Mouse (Mus musculus) ovary, adult 10 weeks (tissue): ENCODE measurements around the gene Srf. TPM values are rescaled to one million over a fixed set of nuclear protein-coding genes. Genes with fewer than 3 reads are reported as not detected.

Experiments
- polyA plus RNA-seq: library from polyadenylated mRNA; stranded (reverse); fragments of 350-450 nt; fragmentation: Illumina TruSeq; extraction: RNeasy Lipid Tissue Mini Kit (QIAGEN cat#74804); gene quantifications from one replicate; pipeline ENCODE4 v1.2.3, GENCODE M21; 2014

The Srf gene
- 0.34 TPM for polyA plus RNA-seq

DNA sequence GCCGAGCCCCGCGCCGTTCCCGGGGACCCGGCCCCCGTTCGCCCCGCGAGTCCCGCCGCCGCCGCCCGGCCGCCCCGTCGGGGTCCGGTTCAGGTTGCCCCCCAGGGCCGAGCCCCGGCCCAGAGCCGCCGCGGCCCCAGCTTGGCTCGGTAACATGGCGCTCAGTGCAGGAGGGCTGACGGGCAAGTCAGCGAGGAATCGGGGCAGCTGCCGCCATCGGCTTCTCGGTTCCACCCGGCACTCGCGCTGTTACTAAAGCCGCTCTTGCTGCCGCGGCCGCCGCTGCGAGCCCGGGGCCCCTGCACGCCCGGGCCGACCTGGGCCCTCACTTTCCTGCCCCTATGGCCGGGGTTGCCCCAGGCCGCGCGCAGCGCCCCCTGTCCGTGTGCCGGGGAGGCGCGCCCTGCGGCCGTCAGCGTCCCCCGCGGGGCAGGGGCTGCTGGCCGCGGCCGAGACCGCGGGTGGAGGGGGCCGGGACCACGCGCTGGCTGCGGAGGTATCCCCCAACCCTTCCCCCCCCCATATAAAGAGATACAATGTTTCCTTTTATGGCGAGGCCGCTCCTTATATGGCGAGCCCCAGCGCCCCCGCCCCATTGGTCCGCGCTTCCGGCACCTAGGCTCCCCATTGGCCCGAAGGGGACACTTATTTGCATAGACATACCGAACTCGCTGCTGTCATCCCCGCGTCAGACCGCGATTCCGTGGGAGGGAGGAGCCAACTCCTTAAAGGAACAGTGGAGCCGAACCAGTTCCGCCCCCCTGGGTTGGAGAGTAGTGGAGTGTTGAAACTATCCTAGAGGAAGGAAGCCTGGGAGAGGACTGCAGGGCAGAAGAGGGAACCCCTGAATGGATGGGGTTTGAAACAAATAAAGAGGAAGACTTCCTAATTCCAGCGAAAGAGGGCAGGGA, at the start of gene Srf:
Gene Srf (minus strand): TSS at position 503 of the 911 bp plus-strand sequence.

DNA sequence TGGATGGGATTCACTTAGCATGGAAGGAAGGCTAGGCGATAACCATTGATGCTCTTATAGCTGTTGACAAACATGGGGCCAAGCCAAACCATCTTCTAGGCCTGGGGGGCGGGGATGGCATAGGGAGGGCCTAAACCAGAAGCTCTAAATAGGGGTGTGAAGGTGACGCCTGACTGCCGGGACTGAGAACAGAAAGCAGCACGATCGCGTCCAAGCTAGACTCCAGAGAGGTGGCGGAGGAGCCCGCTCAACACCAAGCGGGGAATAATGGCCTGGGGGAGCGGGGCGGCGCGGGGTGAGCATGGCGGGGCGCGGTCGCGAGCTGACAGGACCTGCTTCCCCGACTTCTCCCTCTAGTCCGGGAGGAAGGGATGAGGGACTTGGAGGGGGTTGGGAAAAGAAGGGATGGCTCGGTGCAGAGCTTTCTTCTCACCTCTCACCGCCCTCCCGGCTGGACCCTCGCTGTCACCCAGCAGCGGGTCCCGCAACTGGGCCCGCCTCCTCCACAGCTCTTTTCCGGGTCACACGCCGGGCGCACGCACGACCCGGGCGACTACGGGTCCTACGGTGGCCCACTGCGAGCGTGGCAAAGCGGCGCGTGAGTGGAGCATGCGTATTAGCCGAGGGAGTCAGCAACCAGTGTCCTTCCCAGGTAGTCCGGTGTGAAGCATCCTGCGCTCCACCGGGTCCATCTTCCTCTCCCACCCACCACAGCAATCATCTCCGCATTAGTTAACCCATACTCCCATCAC, 10.0 kb downstream of the Srf start, which contains the start of gene Cul9:
Gene Cul9 (minus strand): TSS at position 576 of the 752 bp plus-strand sequence.

Other genes with a start within 250 kb of the Srf start
- not detected for gene Abcc10, start 227.8 kb downstream of the Srf start, polyA plus RNA-seq
- gene Zfp318, start 172.4 kb downstream of the Srf start, polyA plus RNA-seq: 69.4 TPM
- not detected for gene Crip3, start 127.2 kb downstream of the Srf start, polyA plus RNA-seq
- not detected for gene Slc22a7, start 117.7 kb downstream of the Srf start, polyA plus RNA-seq
- gene Ttbk1, start 68.5 kb downstream of the Srf start, polyA plus RNA-seq: 0.11 TPM
- gene Dnph1, start 59.5 kb downstream of the Srf start, polyA plus RNA-seq: 7.6 TPM
- 2.8 TPM for gene Cul9, start 9.8 kb downstream of the Srf start, polyA plus RNA-seq
- 0.57 TPM for gene Ptk7, start 73.3 kb upstream of the Srf start, polyA plus RNA-seq
- not detected for gene Klc4, start 89.8 kb upstream of the Srf start, polyA plus RNA-seq
- gene Mrpl2, start 90.1 kb upstream of the Srf start, polyA plus RNA-seq: 0.83 TPM
- gene Cul7, start 94.2 kb upstream of the Srf start, polyA plus RNA-seq: 0.37 TPM
- gene Rrp36, start 118.2 kb upstream of the Srf start, polyA plus RNA-seq: 2.2 TPM
- 2.4 TPM for gene Mea1, start 122.6 kb upstream of the Srf start, polyA plus RNA-seq
- 4.6 TPM for gene Klhdc3, start 124.7 kb upstream of the Srf start, polyA plus RNA-seq
- 9.5 TPM for gene Ppp2r5d, start 148.9 kb upstream of the Srf start, polyA plus RNA-seq
- gene Pex6, start 155.3 kb upstream of the Srf start, polyA plus RNA-seq: 0.46 TPM
- not detected for gene Gnmt, start 173.0 kb upstream of the Srf start, polyA plus RNA-seq
- gene Cnpy3, start 196.0 kb upstream of the Srf start, polyA plus RNA-seq: 3.2 TPM
- not detected for gene Ptcra, start 207.5 kb upstream of the Srf start, polyA plus RNA-seq
- 11.5 TPM for gene 2310039H08Rik, start 216.5 kb upstream of the Srf start, polyA plus RNA-seq
- 31.4 TPM for gene Rpl7l1, start 226.5 kb upstream of the Srf start, polyA plus RNA-seq